Mouse (Mus musculus): ENCODE results near the gene Kdm4b.

Gene Kdm4b

GRCm38 (mm10) chr17:56325450-56326152, at the start of gene Kdm4b:
Gene Kdm4b, plus strand, starts transcription at chr17:56326062.
- DNase-seq (ENCODE audit: low spot score), result peak; percentile 99

GRCm38 (mm10) chr17:56276643-56277566, 49.0 kb upstream of the Kdm4b start, which contains the start of gene Ticam1:
Gene Ticam1, minus strand, starts transcription at chr17:56276786.
- peak; percentile 86 for DNase-seq (ENCODE audit: low spot score)

- DNase-seq (ENCODE audit: low spot score), result no peak
Observed at GRCm38 (mm10) chr17:56277567-56277893, 48.3 kb upstream of the Kdm4b start.

GRCm38 (mm10) chr17:56278340-56278739, 47.5 kb upstream of the Kdm4b start:
- DNase-seq (ENCODE audit: low spot score), result no peak

GRCm38 (mm10) chr17:56279481-56280155, 46.2 kb upstream of the Kdm4b start:
- DNase-seq (ENCODE audit: low spot score), result no peak

GRCm38 (mm10) chr17:56281193-56281592, 44.7 kb upstream of the Kdm4b start:
- DNase-seq (ENCODE audit: low spot score), result no peak

GRCm38 (mm10) chr17:56282802-56283201, 43.1 kb upstream of the Kdm4b start:
- DNase-seq (ENCODE audit: low spot score), result no peak

GRCm38 (mm10) chr17:56283316-56283715, 42.5 kb upstream of the Kdm4b start:
- DNase-seq (ENCODE audit: low spot score), result no peak

- DNase-seq (ENCODE audit: low spot score), result no peak
Observed at GRCm38 (mm10) chr17:56285995-56286394, 39.9 kb upstream of the Kdm4b start.

GRCm38 (mm10) chr17:56287830-56288229, 38.0 kb upstream of the Kdm4b start:
- DNase-seq (ENCODE audit: low spot score), result peak; percentile 53

- DNase-seq (ENCODE audit: low spot score), result no peak
Observed at GRCm38 (mm10) chr17:56288866-56289265, 37.0 kb upstream of the Kdm4b start.

- DNase-seq (ENCODE audit: low spot score), result peak; percentile 56
Observed at GRCm38 (mm10) chr17:56289371-56290331, 36.2 kb upstream of the Kdm4b start.

GRCm38 (mm10) chr17:56290388-56291170, 35.3 kb upstream of the Kdm4b start:
- peak; percentile 98 for DNase-seq (ENCODE audit: low spot score)

- peak; percentile 88 for DNase-seq (ENCODE audit: low spot score)
Observed at GRCm38 (mm10) chr17:56291171-56291511, 34.7 kb upstream of the Kdm4b start.

- no peak for DNase-seq (ENCODE audit: low spot score)
Observed at GRCm38 (mm10) chr17:56291826-56292475, 33.9 kb upstream of the Kdm4b start.

GRCm38 (mm10) chr17:56292531-56293222, 33.2 kb upstream of the Kdm4b start, which contains the start of gene Plin3:
Gene Plin3, minus strand, starts transcription at chr17:56292873.
- DNase-seq (ENCODE audit: low spot score), result no peak

GRCm38 (mm10) chr17:56293291-56293690, 32.6 kb upstream of the Kdm4b start:
- DNase-seq (ENCODE audit: low spot score), result no peak

GRCm38 (mm10) chr17:56294241-56294640, 31.6 kb upstream of the Kdm4b start:
- no peak for DNase-seq (ENCODE audit: low spot score)

GRCm38 (mm10) chr17:56296201-56296600, 29.7 kb upstream of the Kdm4b start:
- no peak for DNase-seq (ENCODE audit: low spot score)

Measured in ovary, postnatal 36 days (tissue).